Mouse (Mus musculus) CH12.LX (cell line): ENCODE measurements around the gene Nlrc5. TPM values are rescaled to one million over a fixed set of nuclear protein-coding genes. Genes with fewer than 3 reads are reported as not detected.
A peak's percentile ranks its signal among the peaks of the same experiment; 100 is the strongest.

Experiments
- DNase-seq: peaks from one replicate; pipeline ENCODE4 v3.0.0-alpha.2; 2013; ENCODE audit errors: extremely low read depth
- H3K27ac ChIP-seq: 2 replicates; pipeline ENCODE4 v1.5.1; 2012; ENCODE audit warnings: low read depth, mild to moderate bottlenecking, control low read depth, moderate library complexity; ENCODE audit not compliant: insufficient read depth
- H3K27me3 ChIP-seq: replicated peaks from 2 replicates; pipeline ENCODE3; 2012; ENCODE audit warnings: inconsistent platforms
- H3K36me3 ChIP-seq, 2 experiments: replicated peaks in 1 of 2; 2 replicates each; pipeline versions ENCODE3 to v1.6.1; 2012; ENCODE audit warnings: inconsistent platforms in 1 of 2, low read length in 1 of 2, mild to moderate bottlenecking in 1 of 2, mixed read lengths in 1 of 2, moderate library complexity in 1 of 2; ENCODE audit not compliant: control insufficient read depth in 1 of 2, insufficient read depth in 1 of 2
- H3K4me1 ChIP-seq, 2 experiments: 2 replicates each; pipeline ENCODE4 v1.6.1; 2012; ENCODE audit warnings: inconsistent platforms in 1 of 2, moderate library complexity in 1 of 2; ENCODE audit not compliant: insufficient read depth in 2 of 2, control insufficient read depth in 1 of 2
- H3K4me2 ChIP-seq: 2 replicates; pipeline ENCODE4 v1.6.1; 2012; ENCODE audit warnings: low read depth, mild to moderate bottlenecking, control low read depth; ENCODE audit not compliant: poor library complexity, insufficient read depth, severe bottlenecking
- H3K4me3 ChIP-seq, 3 experiments: fragments of 150-350 bp in 1 of 3; sonication (generic) in 1 of 3; replicated peaks in 1 of 3; 2 replicates each; pipeline versions ENCODE3 to v1.5.1; 2011 to 2012; ENCODE audit warnings: low read depth in 2 of 3, low read length in 2 of 3, mild to moderate bottlenecking in 2 of 3, moderate library complexity in 2 of 3, control low read depth in 1 of 3, improper control_type of control experiment in 1 of 3, inconsistent platforms in 1 of 3, mixed read lengths in 1 of 3; ENCODE audit not compliant: poor library complexity in 1 of 3
- H3K79me2 ChIP-seq: replicated peaks from 2 replicates; pipeline ENCODE4 v1.6.1; 2012; ENCODE audit warnings: mild to moderate bottlenecking, moderate library complexity; ENCODE audit not compliant: control insufficient read depth, poor library complexity, insufficient read depth, severe bottlenecking; ENCODE audit errors: extremely low read depth
- H3K9ac ChIP-seq: 2 replicates; pipeline ENCODE4 v1.6.1; 2012; ENCODE audit warnings: low read depth, mild to moderate bottlenecking, control low read depth, moderate library complexity; ENCODE audit not compliant: insufficient read depth
- H3K9me3 ChIP-seq: replicated peaks from 2 replicates; pipeline ENCODE3; 2012; ENCODE audit warnings: low read length, inconsistent platforms, mixed read lengths
- BHLHE40 ChIP-seq: IDR thresholded peaks from 2 replicates; pipeline ENCODE4 v1.6.1; 2011; ENCODE audit warnings: mild to moderate bottlenecking, low read depth, low read length, improper control_type of control experiment
- CHD1 ChIP-seq: IDR thresholded peaks from 2 replicates; pipeline ENCODE4 v1.6.1; 2012; ENCODE audit warnings: low read depth, low read length, improper control_type of control experiment, inconsistent platforms
- CHD2 ChIP-seq: IDR thresholded peaks from 2 replicates; pipeline ENCODE4 v1.6.1; 2011; ENCODE audit warnings: low read length, improper control_type of control experiment
- EP300 ChIP-seq: IDR thresholded peaks from 2 replicates; pipeline ENCODE4 v1.6.1; 2011; ENCODE audit warnings: low read length, improper control_type of control experiment
- ETS1 ChIP-seq: conservative IDR thresholded peaks from 2 replicates; pipeline ENCODE4 v1.6.1; 2012; ENCODE audit warnings: low read depth, mild to moderate bottlenecking, inconsistent platforms, low read length, improper control_type of control experiment, moderate library complexity
- JUN ChIP-seq: IDR thresholded peaks from 2 replicates; pipeline ENCODE4 v1.6.1; 2011; ENCODE audit warnings: low read depth, mild to moderate bottlenecking, low read length, improper control_type of control experiment, moderate library complexity; ENCODE audit not compliant: insufficient read depth
- JUND ChIP-seq: conservative IDR thresholded peaks from 2 replicates; pipeline ENCODE4 v1.6.1; 2011; ENCODE audit warnings: low read depth, low read length, improper control_type of control experiment
- KAT2A ChIP-seq: IDR thresholded peaks from 2 replicates; pipeline ENCODE4 v1.6.1; 2012; ENCODE audit warnings: low read length, improper control_type of control experiment, inconsistent platforms; ENCODE audit not compliant: insufficient replicate concordance
- MAFK ChIP-seq: IDR thresholded peaks from 2 replicates; pipeline ENCODE4 v1.6.1; 2011; ENCODE audit warnings: low read length, improper control_type of control experiment; ENCODE audit not compliant: insufficient replicate concordance
- MAX ChIP-seq: IDR thresholded peaks from 2 replicates; pipeline ENCODE4 v1.6.1; 2011; ENCODE audit warnings: low read length, improper control_type of control experiment
- MAZ ChIP-seq: IDR thresholded peaks from 2 replicates; pipeline ENCODE4 v1.6.1; 2012; ENCODE audit warnings: low read depth, mild to moderate bottlenecking, inconsistent platforms, low read length, improper control_type of control experiment, moderate library complexity
- MXI1 ChIP-seq: IDR thresholded peaks from 2 replicates; pipeline ENCODE4 v1.6.1; 2011; ENCODE audit warnings: mild to moderate bottlenecking, low read depth, low read length, improper control_type of control experiment
- MYC ChIP-seq: IDR thresholded peaks from 2 replicates; pipeline ENCODE4 v1.6.1; 2011; ENCODE audit warnings: low read depth, mild to moderate bottlenecking, improper control_type of control experiment, low read length
- NRF1 ChIP-seq: IDR thresholded peaks from 2 replicates; pipeline ENCODE4 v1.6.1; 2014; ENCODE audit warnings: low read depth, mild to moderate bottlenecking, inconsistent platforms, low read length, improper control_type of control experiment, moderate library complexity
- PAX5 ChIP-seq: IDR thresholded peaks from 2 replicates; pipeline ENCODE4 v1.6.1; 2012; ENCODE audit warnings: low read length, inconsistent platforms, mixed read lengths
- POLR2A ChIP-seq: IDR thresholded peaks from 2 replicates; pipeline ENCODE4 v1.6.1; 2011; ENCODE audit warnings: low read depth, mild to moderate bottlenecking, improper control_type of control experiment, low read length
- POLR2AphosphoS2 ChIP-seq: IDR thresholded peaks from 2 replicates; pipeline ENCODE4 v1.6.1; 2011; ENCODE audit warnings: low read depth, low read length, improper control_type of control experiment
- RAD21 ChIP-seq: IDR thresholded peaks from 2 replicates; pipeline ENCODE4 v1.6.1; 2011; ENCODE audit warnings: low read depth, mild to moderate bottlenecking, low read length, improper control_type of control experiment, moderate library complexity
- RCOR1 ChIP-seq: conservative IDR thresholded peaks from 2 replicates; pipeline ENCODE4 v1.6.1; 2012; ENCODE audit warnings: low read depth, mild to moderate bottlenecking, inconsistent platforms, low read length, improper control_type of control experiment
- UBTF ChIP-seq: IDR thresholded peaks from 2 replicates; pipeline ENCODE4 v1.6.1; 2012; ENCODE audit warnings: low read depth, mild to moderate bottlenecking, inconsistent platforms, low read length, improper control_type of control experiment, moderate library complexity
- USF1 ChIP-seq: IDR thresholded peaks from 2 replicates; pipeline ENCODE4 v1.6.1; 2014; ENCODE audit warnings: low read depth, mild to moderate bottlenecking, inconsistent platforms, low read length, improper control_type of control experiment
- ZMIZ1 ChIP-seq: IDR thresholded peaks from 2 replicates; pipeline ENCODE4 v1.6.1; 2012; ENCODE audit warnings: low read depth, mild to moderate bottlenecking, inconsistent platforms, low read length, improper control_type of control experiment
- ZNF384 ChIP-seq: IDR thresholded peaks from 2 replicates; pipeline ENCODE4 v1.6.1; 2012; ENCODE audit warnings: low read depth, low read length, improper control_type of control experiment, inconsistent platforms
- dilution Hi-C: fragments of 300-500 bp; cut with MboI; formaldehyde crosslinking; loops from 2 replicates; pipeline ENCODE4 v1.14.3; 2020; ENCODE audit warnings: low sequenced_read_pairs; ENCODE audit not compliant: extremely low pct_unique_long_range_greater_than_20kb, extremely low pct_ligation_motif_present
- in situ Hi-C: fragments of 300-500 bp; cut with MboI; formaldehyde crosslinking; loops from 3 replicates; pipeline ENCODE4 v1.14.3; 2019; ENCODE audit warnings: low sequenced_read_pairs, low pct_ligation_motif_present, low pct_unique_long_range_greater_than_20kb, mixed read lengths
- polyA plus RNA-seq: library from polyadenylated mRNA; unstranded; fragments of >175 nt; gene quantifications from 2 replicates; pipeline ENCODE4 v1.2.1, GENCODE M21; 2012; ENCODE audit warnings: low read depth; ENCODE audit not compliant: insufficient read length
- total RNA-seq, 2 experiments: library from RNA; depleted of rRNA; stranded (reverse); fragments of 300-350 nt in 1 of 2; fragments of >200 nt in 1 of 2; gene quantifications; 2 replicates each; pipeline ENCODE4 v1.2.3; 2012 to 2014

Nlrc5 gene
- total and polyA plus RNA-seq, 3 experiments = 58.6 to 72.5 (median 60.2) TPM

GRCm38 (mm10) chr8:94436900-94437299 lies 2.7 kb downstream of the Nlrc5 start:
- Histone ChIP-seq H3K4me1 (peaks cover 21 to 65% of the 10 kb centered on the region in 2 experiments), H3K36me3 (peaks cover 0 to 5% of the 10 kb centered on the region in 2 experiments), H3K27me3 (no peaks in the 10 kb centered on the region), H3K79me2 (peaks cover 60% of the 10 kb centered on the region), H3K9me3 (no peaks in the 10 kb centered on the region), H3K4me2 (peak overlapping the region; percentile 96), H3K9ac (peak overlapping the region; percentile 94), H3K4me3 (peak overlapping the region in 1 of 3 experiments; percentile 37), H3K27ac (peak overlapping the region; percentile 54; the same call in 1 of the 2 replicates)
- dilution Hi-C loops (no loop called here), in situ Hi-C loops (no loop called here)
- peak; percentile 31; the same call in 1 of the 2 replicates for TF ChIP-seq ETS1
- 0 out of 2 replicates have a peak, but pooled peaks have one; percentile 29 for TF ChIP-seq POLR2A
- peak; percentile 59; the same call in 1 of the 2 replicates for TF ChIP-seq JUND
- TF ChIP-seq ZNF384 = peak; percentile 59; the same call in 1 of the 2 replicates
- no peak; the same call in 1 of the 2 replicates for TF ChIP-seq POLR2AphosphoS2
- no peak for TF ChIP-seq MAX
- no peak for TF ChIP-seq MAFK
- 0 out of 2 replicates have a peak, but pooled peaks have one; percentile 25 for TF ChIP-seq KAT2A
- TF ChIP-seq MAZ = 0 out of 2 replicates have a peak, but pooled peaks have one; percentile 13
- peak; percentile 30; the same call in 1 of the 2 replicates for TF ChIP-seq JUN
- TF ChIP-seq NRF1 = no peak
- peak; percentile 71; the same call in 1 of the 2 replicates for TF ChIP-seq ZMIZ1
- peak; percentile 72 for DNase-seq

GRCm38 (mm10) chr8:94438659-94439058 lies 4.5 kb downstream of the Nlrc5 start:
- Histone ChIP-seq H3K9me3 (no peaks in the 10 kb centered on the region), H3K4me1 (peaks cover 17 to 65% of the 10 kb centered on the region in 2 experiments), H3K36me3 (peaks cover 0 to 15% of the 10 kb centered on the region in 2 experiments), H3K79me2 (peaks cover 77% of the 10 kb centered on the region), H3K27ac (peak overlapping the region; percentile 24; the same call in 1 of the 2 replicates), H3K27me3 (no peaks in the 10 kb centered on the region), H3K4me3 (peak overlapping the region in 1 of 3 experiments; percentile 28), H3K9ac (peak overlapping the region; percentile 23), H3K4me2 (peak overlapping the region; percentile 59)
- in situ Hi-C loops = no loop called here
- dilution Hi-C loops = no loop called here
- DNase-seq = no peak
- TF ChIP-seq RCOR1 (no peak), UBTF (no peak), CHD2 (no peak), EP300 (no peak), USF1 (no peak), MYC (no peak), CHD1 (no peak), ZMIZ1 (no peak), MXI1 (no peak), KAT2A (no peak), BHLHE40 (no peak), RAD21 (no peak), PAX5 (no peak), POLR2A (no peak), JUN (no peak), POLR2AphosphoS2 (no peak)
